Mouse (Mus musculus) lung, postnatal 0 days (tissue): ENCODE data around the gene Hip1r. TPM values are rescaled to one million over a fixed set of nuclear protein-coding genes. Genes with fewer than 3 reads are reported as not detected.
A peak's percentile ranks its signal among the peaks of the same experiment; 100 is the strongest.

Source experiments
- ATAC-seq: fragments of 200-750 bp; cut with Nextera tagmentation; 2 replicates; pipeline ENCODE4 v1.8.0; 2017; ENCODE audit warnings: moderate library complexity
- DNase-seq: peaks from one replicate; pipeline ENCODE4 v3.0.0-alpha.2; 2016; ENCODE audit warnings: low spot score
- H3K27ac ChIP-seq: fragments of 300-500 bp; sonication (generic); 2 replicates; pipeline ENCODE4 v1.5.1; 2014; ENCODE audit warnings: antibody characterized with exemption, mild to moderate bottlenecking, low read length, mixed read lengths
- H3K27me3 ChIP-seq: fragments of 300-500 bp; sonication (generic); replicated peaks from 2 replicates; pipeline ENCODE4 v1.6.1; 2014; ENCODE audit warnings: low read length, mixed read lengths; ENCODE audit not compliant: insufficient read depth
- H3K36me3 ChIP-seq: fragments of 300-500 bp; sonication (generic); 2 replicates; pipeline ENCODE4 v1.6.1; 2014; ENCODE audit warnings: low read length, mixed read lengths; ENCODE audit not compliant: insufficient read depth
- H3K4me1 ChIP-seq: fragments of 300-500 bp; sonication (generic); 2 replicates; pipeline ENCODE4 v1.6.1; 2014; ENCODE audit warnings: antibody characterized with exemption, low read depth, low read length, mixed read lengths; ENCODE audit not compliant: insufficient read depth
- H3K4me2 ChIP-seq: fragments of 300-500 bp; sonication (generic); replicated peaks from 2 replicates; pipeline ENCODE4 v1.6.1; 2014; ENCODE audit warnings: low read depth, mild to moderate bottlenecking, low read length, moderate library complexity, mixed read lengths
- H3K4me3 ChIP-seq: fragments of 300-500 bp; sonication (generic); 2 replicates; pipeline ENCODE4 v1.5.1; 2014; ENCODE audit warnings: low read depth, low read length
- H3K9ac ChIP-seq: fragments of 300-500 bp; sonication (generic); replicated peaks from 2 replicates; pipeline ENCODE4 v1.6.1; 2014; ENCODE audit warnings: low read depth, mild to moderate bottlenecking
- H3K9me3 ChIP-seq: fragments of 300-500 bp; sonication (generic); 2 replicates; pipeline ENCODE4 v1.6.1; 2016; ENCODE audit warnings: low read length, mixed read lengths
- CTCF ChIP-seq: IDR thresholded peaks from 2 replicates; pipeline ENCODE4 v1.5.1; 2016; ENCODE audit warnings: antibody characterized with exemption, mild to moderate bottlenecking
- EP300 ChIP-seq: IDR thresholded peaks from 2 replicates; pipeline ENCODE4 v1.6.1; 2016; ENCODE audit warnings: antibody characterized with exemption, mild to moderate bottlenecking, control low read depth
- WGBS: fragments of 180-500 bp; shearing (Covaris S2); extraction: QIAGEN DNeasy Blood & Tissue Kit; methylation state at CpG from one replicate; pipeline ENCODE4 v1.1.7; 2014; 5-methylcytosine and 5-hydroxymethylcytosine counted together
- polyA plus RNA-seq: library from polyadenylated mRNA; unstranded; fragments of >200 nt; fragmentation: Nextera tagmentation; extraction: Ambion mirVana; gene quantifications from 2 replicates; pipeline ENCODE4 v1.2.1, GENCODE M21; 2015

Gene Hip1r
- polyA plus RNA-seq, 1 experiment from 2014 or later, result 20.0 TPM

- Histone ChIP-seq H3K4me3 (no peak overlapping the region), H3K4me2 (no peak overlapping the region), H3K4me1 (peaks cover 17% of the 10 kb centered on the region; the same call in 1 of the 2 replicates), H3K27ac (peak overlapping the region; percentile 60), H3K27me3 (no peaks in the 10 kb centered on the region), H3K9ac (no peak overlapping the region), H3K9me3 (no peaks in the 10 kb centered on the region), H3K36me3 (no peaks in the 10 kb centered on the region)
- 33% methylated on average over 5 of the region's 5 CpGs for WGBS
- peak; percentile 61 for ATAC-seq
- DNase-seq, result peak; percentile 75
- TF ChIP-seq EP300 (no peak), CTCF (peak; percentile 96)
Observed at GRCm38 (mm10) chr5:123992794-123993193, 19.4 kb downstream of the Hip1r start.

GRCm38 (mm10) chr5:123993263-123994036 lies 20.0 kb downstream of the Hip1r start:
- H3K4me3 ChIP-seq, result no peak overlapping the region
- no peaks in the 10 kb centered on the region for H3K27me3 ChIP-seq
- WGBS, result 55% methylated on average over 7 of the region's 7 CpGs
- H3K9ac ChIP-seq, result no peak overlapping the region
- ATAC-seq (0 out of 2 replicates have a peak, but pooled peaks have one; percentile 8), DNase-seq (no peak)
- no peak overlapping the region for H3K4me2 ChIP-seq
- no peaks in the 10 kb centered on the region for H3K9me3 ChIP-seq
- H3K36me3 ChIP-seq, result no peaks in the 10 kb centered on the region
- no peak overlapping the region for H3K27ac ChIP-seq
- peaks cover 17% of the 10 kb centered on the region; the same call in 1 of the 2 replicates for H3K4me1 ChIP-seq
- TF ChIP-seq CTCF, result no peak
- TF ChIP-seq EP300, result no peak

GRCm38 (mm10) chr5:123994468-123994867 lies 21.0 kb downstream of the Hip1r start:
- H3K36me3 ChIP-seq, result no peaks in the 10 kb centered on the region
- no peak overlapping the region for H3K4me2 ChIP-seq
- H3K27me3 ChIP-seq, result no peaks in the 10 kb centered on the region
- peaks cover 17% of the 10 kb centered on the region; the same call in 1 of the 2 replicates for H3K4me1 ChIP-seq
- no peak overlapping the region for H3K4me3 ChIP-seq
- H3K9me3 ChIP-seq, result no peaks in the 10 kb centered on the region
- H3K27ac ChIP-seq, result no peak overlapping the region
- TF ChIP-seq EP300 (no peak), CTCF (no peak)
- H3K9ac ChIP-seq, result no peak overlapping the region
- DNase-seq (no peak), ATAC-seq (no peak)
- WGBS, result 82% methylated on average over 7 of the region's 7 CpGs

GRCm38 (mm10) chr5:123995388-123995787 lies 22.0 kb downstream of the Hip1r start:
- peaks cover 11% of the 10 kb centered on the region; the same call in 1 of the 2 replicates for H3K4me1 ChIP-seq
- H3K27me3 ChIP-seq, result no peaks in the 10 kb centered on the region
- 51% methylated on average over 6 of the region's 6 CpGs for WGBS
- TF ChIP-seq EP300, result no peak
- TF ChIP-seq CTCF, result no peak
- DNase-seq, result no peak
- no peak for ATAC-seq
- H3K36me3 ChIP-seq, result no peaks in the 10 kb centered on the region
- no peak overlapping the region for H3K4me2 ChIP-seq
- H3K27ac ChIP-seq, result no peak overlapping the region
- H3K9ac ChIP-seq, result no peak overlapping the region
- H3K4me3 ChIP-seq, result no peak overlapping the region
- no peaks in the 10 kb centered on the region for H3K9me3 ChIP-seq

- Histone ChIP-seq H3K27me3 (no peaks in the 10 kb centered on the region), H3K4me3 (no peak overlapping the region), H3K27ac (no peak overlapping the region), H3K4me1 (peaks cover 11% of the 10 kb centered on the region; the same call in 1 of the 2 replicates), H3K4me2 (no peak overlapping the region), H3K9me3 (no peaks in the 10 kb centered on the region), H3K9ac (no peak overlapping the region), H3K36me3 (no peaks in the 10 kb centered on the region)
- TF ChIP-seq EP300 (no peak), CTCF (peak; percentile 23; the same call in 1 of the 2 replicates)
- 68% methylated on average over 10 of the region's 10 CpGs for WGBS
- no peak for DNase-seq
- no peak for ATAC-seq
Observed at GRCm38 (mm10) chr5:123996194-123996593, 22.8 kb downstream of the Hip1r start.

- Histone ChIP-seq H3K27ac (no peak overlapping the region), H3K4me3 (no peak overlapping the region), H3K9me3 (no peaks in the 10 kb centered on the region), H3K36me3 (no peaks in the 10 kb centered on the region), H3K4me1 (peaks cover 10% of the 10 kb centered on the region; the same call in 1 of the 2 replicates), H3K9ac (no peak overlapping the region), H3K27me3 (no peaks in the 10 kb centered on the region), H3K4me2 (no peak overlapping the region)
- ATAC-seq, result no peak
- no peak for DNase-seq
- TF ChIP-seq EP300, result no peak
- TF ChIP-seq CTCF, result no peak
- 92% methylated on average over 14 of the region's 14 CpGs for WGBS
Observed at GRCm38 (mm10) chr5:123996695-123997094, 23.3 kb downstream of the Hip1r start.
